Mouse (Mus musculus): ENCODE measurements around the gene Scrn2.

- TF ChIP-seq EP300 (IDR thresholded peaks at IDR 0.05; ENCODE audit: insufficient read depth, low read depth, low read length) (peak; percentile 72; the same call in 1 of the 2 replicates), CTCF (IDR thresholded peaks at IDR 0.05) (peak; percentile 98)
Measured at GRCm38 (mm10) chr11:96982355-96982754, 47.4 kb upstream of the Scrn2 start.

Measured in heart, adult 2 months (tissue).